26 mouse cellular contexts compared by ENCODE assay signal in the genomic region with DNA sequence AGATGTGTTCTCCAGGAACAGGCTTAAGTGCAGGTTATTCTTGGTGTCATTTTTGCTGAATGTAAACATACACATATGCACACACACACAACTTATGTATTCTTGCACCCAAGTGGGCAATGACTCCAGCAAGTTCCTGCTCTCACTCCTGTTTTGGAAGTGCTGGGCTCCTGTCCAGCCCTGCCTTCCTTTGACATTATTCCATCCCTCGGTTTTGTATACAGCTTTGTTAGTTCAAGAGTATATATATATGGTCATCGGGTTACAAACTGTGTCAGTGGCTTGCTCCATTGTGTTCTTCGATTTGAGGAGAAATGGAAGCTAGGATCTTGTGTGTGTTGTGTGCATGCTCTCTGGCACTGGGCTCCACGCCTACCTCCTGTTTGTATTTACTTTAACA. TPM values are rescaled to one million over a fixed set of nuclear protein-coding genes. Genes with fewer than 3 reads are reported as not detected.
DNase-seq lines count a peak whose midpoint lies in the region; ATAC-seq lines count a peak whose summit lies in the region.
"Had no signal": no experiment of that assay in that cellular context is flagged by ENCODE, and none has a peak within 500 bp of the region (broad histone marks: within the 10 kb centered on the region; RNA-seq: fewer than 3 reads in every experiment).

No protein-coding gene starts in this region.

- no peak overlapping the region for H3K4me2 ChIP-seq in liver, embryonic 11.5 days
- H3K4me2 ChIP-seq in liver, embryonic 16.5 days (ENCODE audit: low read depth, low read length) = no peak overlapping the region
- H3K4me2 ChIP-seq: embryonic facial prominence, embryonic 13.5 days; forebrain, embryonic 12.5 days; hindbrain, embryonic 13.5 days had no signal

- DNase-seq in heart, adult 11 months = peak; percentile 52
- no peak for DNase-seq in heart, postnatal 10 days
- peak; percentile 25 for DNase-seq in 3T3-L1 (ENCODE audit: low read depth, low spot score)
- DNase-seq in liver, embryonic 11.5 days (ENCODE audit: low spot score) = no peak
- DNase-seq in heart, adult 9 months (ENCODE audit: low spot score in 2 of 2) = no peak
- no peak for DNase-seq in thymus, postnatal 14 days
- DNase-seq: adrenal gland, postnatal 14 days; cerebellum, adult 11-12 months; cerebellum, adult 9-10 months; cerebellum, postnatal 25 days; gastrocnemius, postnatal 14 days; heart, postnatal 14 days had no signal

- H3K9me3 ChIP-seq in liver, embryonic 11.5 days (ENCODE audit: control insufficient read depth, low read length) = no peaks in the 10 kb centered on the region
- H3K9me3 ChIP-seq in liver, embryonic 16.5 days (replicated peaks; ENCODE audit: control insufficient read depth, low read length) = no peaks in the 10 kb centered on the region
- H3K9me3 ChIP-seq: embryonic facial prominence, embryonic 13.5 days; forebrain, embryonic 12.5 days; hindbrain, embryonic 13.5 days had no signal

- WGBS in liver, embryonic 11.5 days = 78% methylated on average over 4 of the region's 4 CpGs
- WGBS in liver, embryonic 16.5 days (ENCODE audit: insufficient replicate concordance) = 51% methylated on average over 4 of the region's 4 CpGs

- no peak overlapping the region for H3K9ac ChIP-seq in liver, embryonic 11.5 days (ENCODE audit: low read depth, low read length)
- H3K9ac ChIP-seq in liver, embryonic 16.5 days (ENCODE audit: low read depth, low read length) = no peak overlapping the region
- H3K9ac ChIP-seq: embryonic facial prominence, embryonic 13.5 days; forebrain, embryonic 12.5 days; hindbrain, embryonic 13.5 days had no signal

- H3K4me1 ChIP-seq in liver, embryonic 11.5 days (replicated peaks; ENCODE audit: control insufficient read depth, insufficient read depth, low read length) = no peaks in the 10 kb centered on the region
- H3K4me1 ChIP-seq in liver, embryonic 16.5 days (ENCODE audit: control insufficient read depth, low read depth, low read length) = no peaks in the 10 kb centered on the region
- H3K4me1 ChIP-seq: embryonic facial prominence, embryonic 13.5 days; forebrain, embryonic 12.5 days had no signal

- no peak overlapping the region for H3K4me3 ChIP-seq in liver, embryonic 11.5 days (ENCODE audit: low read depth, low read length)
- no peak overlapping the region for H3K4me3 ChIP-seq in liver, embryonic 16.5 days (ENCODE audit: low read depth, low read length)
- H3K4me3 ChIP-seq: embryonic facial prominence, embryonic 13.5 days; forebrain, embryonic 12.5 days; hindbrain, embryonic 13.5 days had no signal

- no peak overlapping the region for H3K27ac ChIP-seq in liver, embryonic 11.5 days (ENCODE audit: low read depth, low read length)
- H3K27ac ChIP-seq in liver, embryonic 16.5 days (ENCODE audit: low read length) = 0 out of 2 replicates have a peak overlapping the region, but pooled peaks have one; percentile 47
- H3K27ac ChIP-seq: embryonic facial prominence, embryonic 13.5 days; forebrain, embryonic 12.5 days; hindbrain, embryonic 13.5 days had no signal

- ATAC-seq in liver, embryonic 11.5 days (replicated peaks; ENCODE audit: low FRiP score) = 0 out of 2 replicates have a peak, but pooled peaks have one; percentile 23
- no peak for ATAC-seq in liver, embryonic 16.5 days (ENCODE audit: low read depth)
- ATAC-seq: activated CD4-positive, CD25-positive, alpha-beta regulatory T cell, adult 4 months; forebrain, embryonic 16.5 days; Patski had no signal

- intact Hi-C loops in heart, postnatal 10 days (cut with DNase I) = no loop called here

- no peaks in the 10 kb centered on the region for H3K36me3 ChIP-seq in liver, embryonic 11.5 days (ENCODE audit: control insufficient read depth, insufficient read depth, low read length)
- H3K36me3 ChIP-seq in liver, embryonic 16.5 days (ENCODE audit: control insufficient read depth, insufficient read depth) = no peaks in the 10 kb centered on the region
- H3K36me3 ChIP-seq: embryonic facial prominence, embryonic 13.5 days; forebrain, embryonic 12.5 days; hindbrain, embryonic 13.5 days had no signal

- H3K27me3 ChIP-seq in liver, embryonic 11.5 days (replicated peaks; ENCODE audit: control insufficient read depth, insufficient read depth, low read length) = no peaks in the 10 kb centered on the region
- no peaks in the 10 kb centered on the region for H3K27me3 ChIP-seq in liver, embryonic 16.5 days (ENCODE audit: control insufficient read depth, insufficient read depth, low read depth, low read length)
- H3K27me3 ChIP-seq: embryonic facial prominence, embryonic 13.5 days; forebrain, embryonic 12.5 days; hindbrain, embryonic 13.5 days; Patski had no signal

RNA-seq across cellular contexts. Expression of a gene that starts 21.6 kb away (rescaled TPM):
- total RNA-seq in heart, postnatal 10 days (2021) = under 1 TPM in 1 of 2 experiments, not detected in 1; 0.10 TPM
- 6.2 and 7.4 TPM in 2 replicates for polyA plus RNA-seq in liver, embryonic 11.5 days (2014; fragmentation: Nextera tagmentation; extraction: Ambion mirVana)
- polyA plus RNA-seq in liver, embryonic 16.5 days (2015; fragmentation: Nextera tagmentation; extraction: Ambion mirVana) = 22.6 and 23.3 TPM in 2 replicates
- total RNA-seq: adrenal gland, adult 18-20 months; gastrocnemius, postnatal 14 days; heart, adult 8-10 months; heart, postnatal 14 days; hematopoietic stem cell, adult 5-6 weeks; MEL had no signal

RNA-seq across cellular contexts. Expression of a gene that starts 22.2 kb away (rescaled TPM):
- total RNA-seq in heart, postnatal 10 days (2021) = not detected
- polyA plus RNA-seq in liver, embryonic 11.5 days (2014; fragmentation: Nextera tagmentation; extraction: Ambion mirVana) = 0.32 and 0.38 TPM in 2 replicates
- 0.04 and 0.11 TPM in 2 replicates for polyA plus RNA-seq in liver, embryonic 16.5 days (2015; fragmentation: Nextera tagmentation; extraction: Ambion mirVana)
- total RNA-seq: adrenal gland, adult 18-20 months; adrenal gland, postnatal 14 days; gastrocnemius, adult 18-20 months; gastrocnemius, postnatal 14 days; heart, adult 8-10 months; heart, postnatal 14 days; hematopoietic stem cell, adult 5-6 weeks; MEL had no signal
- polyA plus RNA-seq: cortical plate, adult 2 months had no signal

RNA-seq across cellular contexts. Expression of a gene that starts 29.6 kb away (rescaled TPM):
- not detected for total RNA-seq in heart, postnatal 10 days (2021)
- 1.1 and 1.3 TPM in 2 replicates for polyA plus RNA-seq in liver, embryonic 11.5 days (2014; fragmentation: Nextera tagmentation; extraction: Ambion mirVana)
- 9.7 and 10.0 TPM in 2 replicates for polyA plus RNA-seq in liver, embryonic 16.5 days (2015; fragmentation: Nextera tagmentation; extraction: Ambion mirVana)
- total RNA-seq: hematopoietic stem cell, adult 5-6 weeks had no signal
- polyA plus RNA-seq: cortical plate, adult 2 months; heart, embryonic 14.5 days; hindbrain, embryonic 13.5 days had no signal

Comparison
In these comparisons a context has a peak if more than half of its experiments do, and no peak if none do; other contexts are left out.
1. DNase-seq: peak in heart, adult 11 months (single experiment) and 3T3-L1 (single experiment); none in heart, postnatal 10 days (0 of 2), liver, embryonic 11.5 days (single experiment), heart, adult 9 months (0 of 2) and thymus, postnatal 14 days (single experiment).